Mouse (Mus musculus) lung, embryonic 15.5 days (tissue): ENCODE data around the gene Ramp1. TPM values are rescaled to one million over a fixed set of nuclear protein-coding genes. Genes with fewer than 3 reads are reported as not detected.

ENCODE experiments used
- ATAC-seq: fragments of 200-750 bp; cut with Nextera tagmentation; 2 replicates; pipeline ENCODE4 v1.8.0; 2017; ENCODE audit warnings: moderate number of reproducible peaks, borderline replicate concordance; ENCODE audit not compliant: low FRiP score, low TSS enrichment; ENCODE audit errors: extremely low read depth
- H3K27ac ChIP-seq: fragments of 300-500 bp; sonication (generic); 2 replicates; pipeline ENCODE4 v1.5.1; 2015; ENCODE audit warnings: moderate library complexity, mild to moderate bottlenecking, inconsistent platforms
- H3K27me3 ChIP-seq: fragments of 300-500 bp; sonication (generic); 2 replicates; pipeline ENCODE4 v1.6.1; 2015; ENCODE audit warnings: inconsistent platforms
- H3K36me3 ChIP-seq: fragments of 300-500 bp; sonication (generic); 2 replicates; pipeline ENCODE4 v1.6.1; 2015; ENCODE audit warnings: inconsistent platforms
- H3K4me1 ChIP-seq: fragments of 300-500 bp; sonication (generic); 2 replicates; pipeline ENCODE4 v1.6.1; 2015; ENCODE audit warnings: inconsistent platforms
- H3K4me2 ChIP-seq: fragments of 300-500 bp; sonication (generic); 2 replicates; pipeline ENCODE4 v1.6.1; 2015; ENCODE audit warnings: inconsistent platforms, mild to moderate bottlenecking, moderate library complexity
- H3K4me3 ChIP-seq: fragments of 300-500 bp; sonication (generic); 2 replicates; pipeline ENCODE4 v1.5.1; 2015; ENCODE audit warnings: mild to moderate bottlenecking, inconsistent platforms
- H3K9ac ChIP-seq: fragments of 300-500 bp; sonication (generic); 2 replicates; pipeline ENCODE4 v1.6.1; 2015; ENCODE audit warnings: inconsistent platforms
- H3K9me3 ChIP-seq: fragments of 300-500 bp; sonication (generic); 2 replicates; pipeline ENCODE4 v1.6.1; 2016; ENCODE audit warnings: inconsistent platforms
- WGBS: fragments of 180-500 bp; shearing (Covaris S2); methylation state at CpG from one replicate; pipeline ENCODE4 v1.1.7; 2015; 5-methylcytosine and 5-hydroxymethylcytosine counted together
- polyA plus RNA-seq: library from polyadenylated mRNA; unstranded; fragments of >200 nt; fragmentation: Nextera tagmentation; extraction: Ambion mirVana; gene quantifications from 2 replicates; pipeline ENCODE4 v1.2.1, GENCODE M21; 2015

Gene Ramp1
- polyA plus RNA-seq = 7.8 and 8.3 TPM in 2 replicates

GRCm38 (mm10) chr1:91179533-91180173, at the start of gene Ramp1:
Gene Ramp1, plus strand, starts transcription at chr1:91179822.
- Histone ChIP-seq H3K4me3 (peak within 1 kb of the TSS; percentile 41), H3K27me3 (peaks cover 31% of the 10 kb centered on the region; the same call in 1 of the 2 replicates), H3K4me2 (peak within 1 kb of the TSS; percentile 73), H3K9ac (peak within 1 kb of the TSS; percentile 34), H3K4me1 (peaks cover 35% of the 10 kb centered on the region), H3K27ac (no peak within 1 kb of the TSS), H3K9me3 (no peaks in the 10 kb centered on the region), H3K36me3 (no peaks in the 10 kb centered on the region)
- peak; percentile 25; the same call in 1 of the 2 replicates for ATAC-seq
- 2% methylated on average over 37 of the region's 37 CpGs for WGBS

GRCm38 (mm10) chr1:91137036-91137435, 42.6 kb upstream of the Ramp1 start:
- Histone ChIP-seq H3K27me3 (no peaks in the 10 kb centered on the region), H3K4me3 (no peak overlapping the region), H3K4me1 (no peaks in the 10 kb centered on the region), H3K27ac (no peak overlapping the region), H3K9me3 (no peaks in the 10 kb centered on the region), H3K36me3 (no peaks in the 10 kb centered on the region), H3K9ac (no peak overlapping the region), H3K4me2 (no peak overlapping the region)
- WGBS = 78% methylated on average over 2 of the region's 2 CpGs
- ATAC-seq = no peak

GRCm38 (mm10) chr1:91144813-91145212, 34.8 kb upstream of the Ramp1 start, which contains the start of gene Rbm44:
Gene Rbm44, plus strand, starts transcription at chr1:91145089.
- 69% methylated on average over 20 of the region's 20 CpGs for WGBS
- Histone ChIP-seq H3K9ac (no peak within 1 kb of the TSS), H3K36me3 (no peaks in the 10 kb centered on the region), H3K9me3 (no peaks in the 10 kb centered on the region), H3K4me1 (no peaks in the 10 kb centered on the region), H3K4me2 (no peak within 1 kb of the TSS), H3K4me3 (0 out of 2 replicates have a peak within 1 kb of the TSS, but pooled peaks have one; percentile 12), H3K27ac (no peak within 1 kb of the TSS), H3K27me3 (no peaks in the 10 kb centered on the region)
- peak; percentile 52 for ATAC-seq

- H3K4me1 ChIP-seq = no peaks in the 10 kb centered on the region
- no peak overlapping the region for H3K4me3 ChIP-seq
- H3K27me3 ChIP-seq = no peaks in the 10 kb centered on the region
- H3K27ac ChIP-seq = no peak overlapping the region
- no peak for ATAC-seq
- 55% methylated on average over 2 of the region's 2 CpGs for WGBS
- H3K9ac ChIP-seq = no peak overlapping the region
- no peak overlapping the region for H3K4me2 ChIP-seq
- H3K36me3 ChIP-seq = no peaks in the 10 kb centered on the region
- no peaks in the 10 kb centered on the region for H3K9me3 ChIP-seq
These were observed 28.1 kb upstream of the Ramp1 start for GRCm38 (mm10) chr1:91151509-91151908.

- Histone ChIP-seq H3K4me2 (no peak overlapping the region), H3K4me3 (no peak overlapping the region), H3K27ac (no peak overlapping the region), H3K27me3 (no peaks in the 10 kb centered on the region), H3K9ac (no peak overlapping the region), H3K9me3 (no peaks in the 10 kb centered on the region), H3K4me1 (no peaks in the 10 kb centered on the region), H3K36me3 (no peaks in the 10 kb centered on the region)
- ATAC-seq = no peak
- 75% methylated on average over 6 of the region's 6 CpGs for WGBS
These were observed 12.8 kb upstream of the Ramp1 start for GRCm38 (mm10) chr1:91166798-91167197.

- no peak for ATAC-seq
- Histone ChIP-seq H3K9ac (no peak overlapping the region), H3K4me3 (no peak overlapping the region), H3K27ac (no peak overlapping the region), H3K9me3 (no peaks in the 10 kb centered on the region), H3K36me3 (no peaks in the 10 kb centered on the region), H3K4me1 (no peaks in the 10 kb centered on the region), H3K27me3 (no peaks in the 10 kb centered on the region), H3K4me2 (no peak overlapping the region)
- 59% methylated on average over 4 of the region's 4 CpGs for WGBS
These were observed 10.5 kb upstream of the Ramp1 start for GRCm38 (mm10) chr1:91169157-91169556.

GRCm38 (mm10) chr1:91174796-91175195, 4.8 kb upstream of the Ramp1 start:
- no peak overlapping the region for H3K27ac ChIP-seq
- peaks cover 5% of the 10 kb centered on the region for H3K4me1 ChIP-seq
- no peak overlapping the region for H3K9ac ChIP-seq
- WGBS = 81% methylated on average over 5 of the region's 5 CpGs
- H3K4me2 ChIP-seq = no peak overlapping the region
- ATAC-seq = no peak
- H3K36me3 ChIP-seq = no peaks in the 10 kb centered on the region
- no peak overlapping the region for H3K4me3 ChIP-seq
- H3K9me3 ChIP-seq = no peaks in the 10 kb centered on the region
- peaks cover 13% of the 10 kb centered on the region; the same call in 1 of the 2 replicates for H3K27me3 ChIP-seq

- Histone ChIP-seq H3K27me3 (peaks cover 23% of the 10 kb centered on the region; the same call in 1 of the 2 replicates), H3K9me3 (no peaks in the 10 kb centered on the region), H3K36me3 (no peaks in the 10 kb centered on the region), H3K9ac (no peak overlapping the region), H3K4me2 (no peak overlapping the region), H3K4me3 (no peak overlapping the region), H3K27ac (no peak overlapping the region), H3K4me1 (peaks cover 17% of the 10 kb centered on the region)
- no peak for ATAC-seq
- WGBS = 35% methylated on average over 3 of the region's 3 CpGs
These were observed 3.6 kb upstream of the Ramp1 start for GRCm38 (mm10) chr1:91176026-91176425.

GRCm38 (mm10) chr1:91176871-91177270, 2.8 kb upstream of the Ramp1 start:
- no peak overlapping the region for H3K9ac ChIP-seq
- H3K4me3 ChIP-seq = no peak overlapping the region
- H3K4me1 ChIP-seq = peaks cover 26% of the 10 kb centered on the region
- ATAC-seq = no peak
- 62% methylated on average over 4 of the region's 4 CpGs for WGBS
- H3K4me2 ChIP-seq = no peak overlapping the region
- H3K9me3 ChIP-seq = no peaks in the 10 kb centered on the region
- H3K27me3 ChIP-seq = peaks cover 23% of the 10 kb centered on the region; the same call in 1 of the 2 replicates
- H3K27ac ChIP-seq = no peak overlapping the region
- no peaks in the 10 kb centered on the region for H3K36me3 ChIP-seq

- peak overlapping the region; percentile 73; the same call in 1 of the 2 replicates for H3K4me2 ChIP-seq
- peak; percentile 48; the same call in 1 of the 2 replicates for ATAC-seq
- no peak overlapping the region for H3K4me3 ChIP-seq
- no peak overlapping the region for H3K27ac ChIP-seq
- WGBS = 30% methylated on average over 5 of the region's 5 CpGs
- no peak overlapping the region for H3K9ac ChIP-seq
- peaks cover 35% of the 10 kb centered on the region for H3K4me1 ChIP-seq
- H3K36me3 ChIP-seq = no peaks in the 10 kb centered on the region
- no peaks in the 10 kb centered on the region for H3K9me3 ChIP-seq
- peaks cover 30% of the 10 kb centered on the region; the same call in 1 of the 2 replicates for H3K27me3 ChIP-seq
These were observed 536 bp upstream of the Ramp1 start for GRCm38 (mm10) chr1:91179086-91179485.

GRCm38 (mm10) chr1:91180174-91180565, 548 bp downstream of the Ramp1 start:
- Histone ChIP-seq H3K4me3 (peak overlapping the region; percentile 41), H3K4me2 (peak overlapping the region; percentile 73), H3K9me3 (no peaks in the 10 kb centered on the region), H3K27me3 (peaks cover 32% of the 10 kb centered on the region; the same call in 1 of the 2 replicates), H3K27ac (no peak overlapping the region), H3K4me1 (peaks cover 35% of the 10 kb centered on the region), H3K9ac (peak overlapping the region; percentile 34), H3K36me3 (no peaks in the 10 kb centered on the region)
- ATAC-seq = peak; percentile 35; the same call in 1 of the 2 replicates
- 4% methylated on average over 14 of the region's 14 CpGs for WGBS

- WGBS = 47% methylated on average over 6 of the region's 6 CpGs
- ATAC-seq = no peak
- Histone ChIP-seq H3K4me2 (peak overlapping the region; percentile 73), H3K4me1 (peaks cover 35% of the 10 kb centered on the region), H3K9ac (no peak overlapping the region), H3K4me3 (0 out of 2 replicates have a peak overlapping the region, but pooled peaks have one; percentile 2), H3K27me3 (peaks cover 32% of the 10 kb centered on the region; the same call in 1 of the 2 replicates), H3K27ac (no peak overlapping the region), H3K36me3 (no peaks in the 10 kb centered on the region), H3K9me3 (no peaks in the 10 kb centered on the region)
These were observed 1.1 kb downstream of the Ramp1 start for GRCm38 (mm10) chr1:91180723-91181122.
